Mouse (Mus musculus) liver, embryonic 11.5 days (tissue): Measurements from ENCODE around the gene 1700010B08Rik. TPM values are rescaled to one million over a fixed set of nuclear protein-coding genes. Genes with fewer than 3 reads are reported as not detected.

Experiments
- ATAC-seq: fragments of 200-750 bp; cut with Nextera tagmentation; replicated peaks from 2 replicates; pipeline ENCODE4 v1.8.0; 2017; ENCODE audit warnings: moderate number of reproducible peaks, mild to moderate bottlenecking, moderate TSS enrichment, moderate library complexity; ENCODE audit not compliant: low FRiP score
- DNase-seq: peaks from one replicate; pipeline ENCODE4 v3.0.0-alpha.2; 2017; ENCODE audit warnings: low spot score
- H3K27ac ChIP-seq: fragments of 300-500 bp; sonication (generic); 2 replicates; pipeline ENCODE4 v1.5.1; 2014; ENCODE audit warnings: mild to moderate bottlenecking, low read depth, low read length, control low read depth
- H3K27me3 ChIP-seq: fragments of 300-500 bp; sonication (generic); replicated peaks from 2 replicates; pipeline ENCODE4 v1.6.1; 2014; ENCODE audit warnings: low read length, mixed read lengths; ENCODE audit not compliant: control insufficient read depth, insufficient read depth
- H3K36me3 ChIP-seq: fragments of 300-500 bp; sonication (generic); 2 replicates; pipeline ENCODE4 v1.6.1; 2014; ENCODE audit warnings: mild to moderate bottlenecking, low read length, moderate library complexity, mixed read lengths; ENCODE audit not compliant: control insufficient read depth, insufficient read depth
- H3K4me1 ChIP-seq: fragments of 300-500 bp; sonication (generic); replicated peaks from 2 replicates; pipeline ENCODE4 v1.6.1; 2014; ENCODE audit warnings: low read length, mixed read lengths; ENCODE audit not compliant: control insufficient read depth, insufficient read depth
- H3K4me2 ChIP-seq: fragments of 300-500 bp; sonication (generic); 2 replicates; pipeline ENCODE4 v1.6.1; 2014; ENCODE audit warnings: mild to moderate bottlenecking, control low read depth, moderate library complexity
- H3K4me3 ChIP-seq: fragments of 300-500 bp; sonication (generic); 2 replicates; pipeline ENCODE4 v1.5.1; 2014; ENCODE audit warnings: low read depth, low read length, control low read depth
- H3K9ac ChIP-seq: fragments of 300-500 bp; sonication (generic); 2 replicates; pipeline ENCODE4 v1.6.1; 2014; ENCODE audit warnings: low read depth, low read length, control low read depth
- H3K9me3 ChIP-seq: fragments of 300-500 bp; sonication (generic); 2 replicates; pipeline ENCODE4 v1.6.1; 2016; ENCODE audit warnings: low read length, inconsistent platforms, mixed read lengths; ENCODE audit not compliant: control insufficient read depth
- WGBS: fragments of 180-500 bp; shearing (Covaris S2); extraction: QIAGEN DNeasy Blood & Tissue Kit; methylation state at CpG from one replicate; pipeline ENCODE4 v1.1.7; 2014; 5-methylcytosine and 5-hydroxymethylcytosine counted together
- microRNA-seq: library from miRNA; unstranded; fragments of <30 nt; microRNA quantifications from one replicate; pipeline ENCODE4, GENCODE M21; 2017; ENCODE audit warnings: borderline number of aligned reads
- polyA plus RNA-seq: library from polyadenylated mRNA; unstranded; fragments of >200 nt; fragmentation: Nextera tagmentation; extraction: Ambion mirVana; gene quantifications from 2 replicates; pipeline ENCODE4 v1.2.1, GENCODE M21; 2014

1700010B08Rik gene
- polyA plus RNA-seq, 1 experiment from 2014 or later: not detected

DNA sequence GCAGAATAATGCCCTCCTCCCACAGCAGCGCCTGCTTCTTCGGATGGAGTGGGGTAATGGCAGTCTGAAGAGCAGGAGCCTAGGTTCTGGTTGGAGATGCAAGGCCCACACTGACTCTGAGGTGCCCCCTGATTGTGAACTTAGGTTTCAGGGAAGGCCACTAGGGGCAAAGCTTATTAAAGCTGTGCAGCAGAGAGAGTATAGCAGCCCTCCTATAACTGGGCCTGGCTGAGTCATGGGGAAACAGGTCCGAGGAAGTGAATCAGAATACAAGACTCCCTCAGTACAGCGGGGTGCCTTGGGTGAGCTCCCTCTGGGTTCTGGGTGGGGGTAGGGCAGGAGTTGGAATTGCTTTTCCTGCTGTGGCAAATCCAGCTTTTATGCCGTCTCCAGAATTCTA, 51.4 kb downstream of the 1700010B08Rik start:
- H3K36me3 ChIP-seq: peaks cover 2% of the 10 kb centered on the region; the same call in 1 of the 2 replicates
- peaks cover 25% of the 10 kb centered on the region for H3K4me1 ChIP-seq
- 80% methylated on average over 5 of the region's 5 CpGs for WGBS
- H3K4me2 ChIP-seq: no peak overlapping the region
- no peak for DNase-seq
- no peak overlapping the region for H3K4me3 ChIP-seq
- no peaks in the 10 kb centered on the region for H3K27me3 ChIP-seq
- no peaks in the 10 kb centered on the region for H3K9me3 ChIP-seq
- no peak overlapping the region for H3K27ac ChIP-seq
- no peak overlapping the region for H3K9ac ChIP-seq
- ATAC-seq: no peak

Small RNA genes within 50 kb of the gene (microRNA-seq; reads per million reads assigned to microRNA genes)
- not detected for gene Mir6340

Other genes starting within 250 kb of the 1700010B08Rik start
- not detected in 2 replicates for gene 1700021F07Rik, start 196.8 kb upstream of the 1700010B08Rik start, polyA plus RNA-seq
- gene Ankrd60, start 141.1 kb upstream of the 1700010B08Rik start, polyA plus RNA-seq: not detected in 2 replicates
- gene Rab22a, start 59.7 kb upstream of the 1700010B08Rik start, polyA plus RNA-seq: 26.7 and 26.8 TPM in 2 replicates
- gene Vapb, start 18.1 kb downstream of the 1700010B08Rik start, polyA plus RNA-seq: 10.7 and 10.9 TPM in 2 replicates